Mouse (Mus musculus) testis, adult 2 months (tissue): ENCODE results near the gene Inpp5k.

Experiments
- CTCF ChIP-seq: fragments of 200-500 bp; IDR thresholded peaks from 2 replicates; pipeline ENCODE4 v1.5.1; 2012; ENCODE audit warnings: low read depth, mild to moderate bottlenecking, inconsistent platforms, low read length, moderate library complexity; ENCODE audit not compliant: control insufficient read depth, insufficient read depth, insufficient replicate concordance
- POLR2A ChIP-seq: fragments of 200-500 bp; IDR thresholded peaks from 2 replicates; pipeline ENCODE4 v1.6.1; 2012; ENCODE audit warnings: low read depth, mild to moderate bottlenecking, inconsistent platforms, low read length, moderate library complexity; ENCODE audit not compliant: control insufficient read depth

- TF ChIP-seq CTCF (no peak), POLR2A (peak; percentile 86)
Observed at GRCm38 (mm10) chr11:75587493-75588284, 43.1 kb upstream of the Inpp5k start, which contains the start of gene Pitpna.
